Mouse (Mus musculus): ENCODE measurements around the gene Itpr1. TPM values are rescaled to one million over a fixed set of nuclear protein-coding genes. Genes with fewer than 3 reads are reported as not detected.

The Itpr1 gene
- polyA plus RNA-seq, 1 experiment from 2014 or later: 8.3 TPM

DNA sequence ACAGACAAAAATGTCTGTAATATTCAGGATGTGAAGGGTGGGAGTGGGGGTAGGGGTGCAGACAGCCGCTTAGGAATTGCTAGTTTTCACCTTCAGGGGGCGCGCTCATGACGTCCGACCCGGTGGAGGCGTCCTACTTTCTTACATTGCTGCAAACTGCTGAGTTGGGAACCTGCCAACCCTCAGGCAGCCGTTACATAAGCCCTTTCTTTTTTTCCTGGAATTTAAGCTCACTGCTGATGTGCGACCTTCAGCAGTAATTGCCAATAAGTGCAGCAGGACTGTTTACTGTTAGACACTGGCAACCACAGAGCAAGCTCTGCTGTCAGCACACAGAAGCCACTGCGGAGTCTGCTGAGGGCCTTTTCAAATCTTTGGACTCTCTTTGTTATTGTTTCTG, 213.9 kb downstream of the Itpr1 start:
- Histone ChIP-seq H3K4me1 (replicated peaks; ENCODE audit: control insufficient read depth, insufficient read depth, low read length) (0 out of 2 replicates have a peak, but pooled peaks cover 6% of the 10 kb centered on the region), H3K4me2 (no peak overlapping the region; the same call in 1 of the 2 replicates), H3K4me3 (ENCODE audit: low read depth, low read length) (no peak overlapping the region), H3K9me3 (ENCODE audit: control insufficient read depth, low read length) (no peaks in the 10 kb centered on the region), H3K27me3 (replicated peaks; ENCODE audit: control insufficient read depth, insufficient read depth, low read length) (no peaks in the 10 kb centered on the region), H3K36me3 (ENCODE audit: control insufficient read depth, insufficient read depth, low read length) (no peaks in the 10 kb centered on the region), H3K27ac (ENCODE audit: low read depth, low read length) (no peak overlapping the region), H3K9ac (ENCODE audit: low read depth, low read length) (no peak overlapping the region)
- DNase-seq (ENCODE audit: low spot score) (no peak), ATAC-seq (replicated peaks; ENCODE audit: low FRiP score) (peak; percentile 69)
- WGBS: 38% methylated on average over 10 of the region's 10 CpGs

DNA sequence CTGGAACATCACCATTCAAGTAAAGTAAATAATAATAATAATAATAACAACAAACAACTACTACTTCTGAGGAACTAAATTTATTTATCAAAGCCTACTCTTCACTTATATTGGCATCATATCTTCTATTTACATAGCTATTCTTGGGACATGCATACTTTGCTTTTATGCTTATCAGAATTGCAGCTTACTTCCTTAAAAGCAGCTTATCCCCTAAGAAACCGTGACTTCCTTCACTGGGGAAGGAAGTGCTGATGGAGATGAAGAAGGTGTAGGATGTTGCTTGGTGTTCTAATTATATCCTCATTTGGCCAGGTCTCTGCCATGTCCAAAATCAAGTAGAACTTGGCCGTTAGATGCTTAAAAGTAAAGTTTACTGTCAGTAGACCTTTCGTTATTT, 215.5 kb downstream of the Itpr1 start:
- H3K9ac ChIP-seq (ENCODE audit: low read depth, low read length): no peak overlapping the region
- H3K27me3 ChIP-seq (replicated peaks; ENCODE audit: control insufficient read depth, insufficient read depth, low read length): no peaks in the 10 kb centered on the region
- H3K4me1 ChIP-seq (replicated peaks; ENCODE audit: control insufficient read depth, insufficient read depth, low read length): 0 out of 2 replicates have a peak, but pooled peaks cover 6% of the 10 kb centered on the region
- H3K4me2 ChIP-seq: no peak overlapping the region
- no peak overlapping the region for H3K27ac ChIP-seq (ENCODE audit: low read depth, low read length)
- H3K9me3 ChIP-seq (ENCODE audit: control insufficient read depth, low read length): no peaks in the 10 kb centered on the region
- no peaks in the 10 kb centered on the region for H3K36me3 ChIP-seq (ENCODE audit: control insufficient read depth, insufficient read depth, low read length)
- 64% methylated on average over 3 of the region's 3 CpGs for WGBS
- H3K4me3 ChIP-seq (ENCODE audit: low read depth, low read length): no peak overlapping the region
- DNase-seq (ENCODE audit: low spot score): no peak
- ATAC-seq (replicated peaks; ENCODE audit: low FRiP score): no peak

DNA sequence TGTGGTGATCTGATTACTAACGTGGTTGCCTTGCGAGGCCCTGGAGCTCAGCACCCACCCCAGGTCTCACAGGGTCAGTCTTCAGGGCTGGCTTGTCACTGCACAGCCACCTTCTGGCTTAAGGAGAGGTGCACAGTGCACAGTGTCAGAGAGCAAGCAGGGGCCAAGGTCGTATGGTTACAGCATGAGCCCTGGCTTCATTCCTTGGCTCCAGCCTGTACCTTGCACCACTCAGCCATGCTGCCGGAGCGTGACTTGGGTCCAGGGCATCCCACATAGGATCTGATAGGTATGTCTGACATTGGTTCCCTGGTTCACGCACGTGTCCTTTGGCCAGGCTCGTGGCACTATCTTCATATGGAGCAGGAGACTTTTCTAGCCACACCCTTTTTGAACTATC, 217.1 kb downstream of the Itpr1 start:
- Histone ChIP-seq H3K36me3 (ENCODE audit: control insufficient read depth, insufficient read depth, low read length) (no peaks in the 10 kb centered on the region), H3K27me3 (replicated peaks; ENCODE audit: control insufficient read depth, insufficient read depth, low read length) (no peaks in the 10 kb centered on the region), H3K27ac (ENCODE audit: low read depth, low read length) (no peak overlapping the region), H3K4me3 (ENCODE audit: low read depth, low read length) (no peak overlapping the region), H3K9me3 (ENCODE audit: control insufficient read depth, low read length) (no peaks in the 10 kb centered on the region), H3K9ac (ENCODE audit: low read depth, low read length) (no peak overlapping the region), H3K4me2 (no peak overlapping the region), H3K4me1 (replicated peaks; ENCODE audit: control insufficient read depth, insufficient read depth, low read length) (0 out of 2 replicates have a peak, but pooled peaks cover 6% of the 10 kb centered on the region)
- 83% methylated on average over 8 of the region's 8 CpGs for WGBS
- DNase-seq (ENCODE audit: low spot score) (no peak), ATAC-seq (replicated peaks; ENCODE audit: low FRiP score) (no peak)

DNA sequence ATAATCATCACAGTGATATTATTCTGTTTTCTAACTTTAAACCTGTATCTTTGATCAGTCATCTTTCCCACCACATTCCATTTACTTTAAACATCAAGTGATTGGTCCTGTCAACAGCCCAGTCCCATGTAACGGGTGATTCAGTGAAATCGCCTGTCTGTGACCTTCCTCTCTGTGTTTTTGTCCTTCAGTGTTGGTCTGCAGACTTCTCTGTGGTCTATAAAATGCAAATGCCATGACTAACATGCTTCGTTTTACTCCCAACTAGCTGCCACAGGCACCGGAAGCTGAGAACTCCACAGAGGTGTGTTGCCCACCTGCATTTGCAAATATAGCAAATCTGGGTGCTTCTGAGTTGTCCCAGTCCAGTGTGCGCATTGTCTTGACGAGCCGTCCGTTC, 218.3 kb downstream of the Itpr1 start:
- no peak overlapping the region for H3K27ac ChIP-seq (ENCODE audit: low read depth, low read length)
- H3K9ac ChIP-seq (ENCODE audit: low read depth, low read length): no peak overlapping the region
- WGBS: 84% methylated on average over 8 of the region's 8 CpGs
- DNase-seq (ENCODE audit: low spot score) (no peak), ATAC-seq (replicated peaks; ENCODE audit: low FRiP score) (no peak)
- 0 out of 2 replicates have a peak, but pooled peaks cover 6% of the 10 kb centered on the region for H3K4me1 ChIP-seq (replicated peaks; ENCODE audit: control insufficient read depth, insufficient read depth, low read length)
- no peak overlapping the region for H3K4me3 ChIP-seq (ENCODE audit: low read depth, low read length)
- H3K4me2 ChIP-seq: no peak overlapping the region
- no peaks in the 10 kb centered on the region for H3K9me3 ChIP-seq (ENCODE audit: control insufficient read depth, low read length)
- H3K36me3 ChIP-seq (ENCODE audit: control insufficient read depth, insufficient read depth, low read length): no peaks in the 10 kb centered on the region
- H3K27me3 ChIP-seq (replicated peaks; ENCODE audit: control insufficient read depth, insufficient read depth, low read length): no peaks in the 10 kb centered on the region

DNA sequence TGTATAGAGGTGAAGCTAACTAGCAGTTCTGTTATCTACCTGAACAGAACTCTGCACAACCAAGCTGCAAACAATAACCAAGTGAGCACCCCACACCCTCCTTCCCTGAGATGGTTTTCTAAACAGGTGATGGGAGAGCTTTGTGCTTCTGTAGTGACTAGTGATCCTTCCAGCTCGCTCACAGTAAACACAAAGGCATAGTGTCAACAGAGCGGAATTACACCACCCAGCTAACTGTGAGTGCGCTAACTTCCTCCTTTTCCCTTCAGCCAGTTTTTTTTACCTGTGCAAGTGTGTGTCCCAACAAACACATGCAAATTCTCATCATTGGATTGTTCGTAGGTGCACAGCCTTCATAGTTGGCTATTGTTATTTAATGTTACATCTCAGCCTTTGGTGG, 219.9 kb downstream of the Itpr1 start:
- Histone ChIP-seq H3K4me3 (ENCODE audit: low read depth, low read length) (no peak overlapping the region), H3K9me3 (ENCODE audit: control insufficient read depth, low read length) (no peaks in the 10 kb centered on the region), H3K9ac (ENCODE audit: low read depth, low read length) (no peak overlapping the region), H3K4me2 (no peak overlapping the region), H3K27ac (ENCODE audit: low read depth, low read length) (no peak overlapping the region), H3K27me3 (replicated peaks; ENCODE audit: control insufficient read depth, insufficient read depth, low read length) (no peaks in the 10 kb centered on the region), H3K36me3 (ENCODE audit: control insufficient read depth, insufficient read depth, low read length) (no peaks in the 10 kb centered on the region), H3K4me1 (replicated peaks; ENCODE audit: control insufficient read depth, insufficient read depth, low read length) (no peaks in the 10 kb centered on the region; the same call in 1 of the 2 replicates)
- DNase-seq (ENCODE audit: low spot score) (no peak), ATAC-seq (replicated peaks; ENCODE audit: low FRiP score) (no peak)
- 79% methylated on average over 4 of the region's 4 CpGs for WGBS

DNA sequence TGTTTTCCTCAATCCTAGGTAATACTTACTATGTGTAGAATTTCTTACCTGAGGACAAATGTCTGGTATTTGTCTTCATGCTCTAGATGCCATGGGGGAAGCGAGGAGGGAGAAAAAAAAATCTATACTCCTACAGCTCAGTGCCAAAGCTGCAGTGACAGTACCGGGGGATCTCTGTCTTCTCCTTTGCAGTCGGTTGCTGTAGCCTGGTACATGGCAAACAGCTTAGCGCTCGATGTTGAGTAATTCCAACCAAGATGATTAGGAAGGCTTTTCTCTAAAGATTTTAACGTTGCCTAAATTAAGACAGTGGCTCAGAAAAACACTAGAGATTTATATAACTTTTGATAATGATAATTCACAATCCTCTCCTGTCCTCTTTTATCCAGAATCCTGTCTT, 221.9 kb downstream of the Itpr1 start:
- H3K27me3 ChIP-seq (replicated peaks; ENCODE audit: control insufficient read depth, insufficient read depth, low read length): no peaks in the 10 kb centered on the region
- H3K27ac ChIP-seq (ENCODE audit: low read depth, low read length): no peak overlapping the region
- H3K9me3 ChIP-seq (ENCODE audit: control insufficient read depth, low read length): no peaks in the 10 kb centered on the region
- H3K4me2 ChIP-seq: no peak overlapping the region
- ATAC-seq (replicated peaks; ENCODE audit: low FRiP score): no peak
- WGBS: 59% methylated on average over 6 of the region's 6 CpGs
- no peak overlapping the region for H3K4me3 ChIP-seq (ENCODE audit: low read depth, low read length)
- no peak for DNase-seq (ENCODE audit: low spot score)
- H3K9ac ChIP-seq (ENCODE audit: low read depth, low read length): no peak overlapping the region
- H3K4me1 ChIP-seq (replicated peaks; ENCODE audit: control insufficient read depth, insufficient read depth, low read length): no peaks in the 10 kb centered on the region; the same call in 1 of the 2 replicates
- H3K36me3 ChIP-seq (ENCODE audit: control insufficient read depth, insufficient read depth, low read length): no peaks in the 10 kb centered on the region; the same call in 1 of the 2 replicates

DNA sequence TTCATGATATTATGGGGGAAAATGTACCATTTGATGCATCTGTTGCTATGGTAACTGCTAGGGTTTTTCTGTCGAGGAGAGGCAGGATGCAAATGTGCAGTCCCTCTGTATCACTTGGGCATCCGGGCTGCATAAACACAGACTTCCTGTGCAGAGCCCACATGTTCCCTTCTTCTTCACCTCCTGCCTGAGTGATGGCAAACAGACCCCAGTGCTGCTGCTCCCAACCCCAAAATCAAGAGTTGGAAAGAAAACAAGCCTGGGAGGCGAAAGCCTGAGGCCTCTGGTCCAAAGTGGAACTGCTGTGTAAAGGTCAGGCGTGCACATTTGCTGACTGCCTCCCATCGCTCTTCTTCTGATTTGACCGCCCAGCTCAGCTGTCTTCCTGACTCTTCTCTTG, 222.6 kb downstream of the Itpr1 start:
- no peaks in the 10 kb centered on the region; the same call in 1 of the 2 replicates for H3K4me1 ChIP-seq (replicated peaks; ENCODE audit: control insufficient read depth, insufficient read depth, low read length)
- no peaks in the 10 kb centered on the region for H3K9me3 ChIP-seq (ENCODE audit: control insufficient read depth, low read length)
- 41% methylated on average over 6 of the region's 6 CpGs for WGBS
- no peak overlapping the region for H3K4me3 ChIP-seq (ENCODE audit: low read depth, low read length)
- peaks cover 1% of the 10 kb centered on the region; the same call in 1 of the 2 replicates for H3K36me3 ChIP-seq (ENCODE audit: control insufficient read depth, insufficient read depth, low read length)
- DNase-seq (ENCODE audit: low spot score) (no peak), ATAC-seq (replicated peaks; ENCODE audit: low FRiP score) (no peak; the same call in 1 of the 2 replicates)
- 0 out of 2 replicates have a peak overlapping the region, but pooled peaks have one; percentile 46 for H3K27ac ChIP-seq (ENCODE audit: low read depth, low read length)
- no peak overlapping the region for H3K4me2 ChIP-seq
- no peak overlapping the region for H3K9ac ChIP-seq (ENCODE audit: low read depth, low read length)
- H3K27me3 ChIP-seq (replicated peaks; ENCODE audit: control insufficient read depth, insufficient read depth, low read length): no peaks in the 10 kb centered on the region

DNA sequence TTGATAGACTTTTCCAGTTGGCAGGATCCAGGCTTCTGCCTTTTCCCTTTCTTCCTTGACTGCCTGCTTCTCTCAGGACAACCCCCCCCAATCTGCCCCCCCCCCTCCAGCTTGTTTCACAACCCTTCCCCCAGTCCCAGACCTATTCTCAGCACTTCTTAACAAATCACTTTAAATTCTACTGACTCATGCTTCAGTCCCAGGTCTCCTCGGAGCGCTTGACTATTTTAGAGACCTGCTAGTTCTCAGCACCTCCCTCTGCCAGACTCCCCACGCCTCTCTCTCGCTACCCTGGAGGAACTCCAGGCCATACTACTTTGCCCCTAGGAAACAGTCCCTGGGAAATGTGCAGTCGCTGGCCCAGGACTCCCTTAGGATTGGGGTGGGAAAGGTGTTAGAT, 223.7 kb downstream of the Itpr1 start:
- WGBS: 47% methylated on average over 5 of the region's 5 CpGs
- no peak overlapping the region for H3K9ac ChIP-seq (ENCODE audit: low read depth, low read length)
- DNase-seq (ENCODE audit: low spot score) (no peak), ATAC-seq (replicated peaks; ENCODE audit: low FRiP score) (0 out of 2 replicates have a peak, but pooled peaks have one; percentile 36)
- no peaks in the 10 kb centered on the region for H3K27me3 ChIP-seq (replicated peaks; ENCODE audit: control insufficient read depth, insufficient read depth, low read length)
- no peak overlapping the region for H3K27ac ChIP-seq (ENCODE audit: low read depth, low read length)
- H3K9me3 ChIP-seq (ENCODE audit: control insufficient read depth, low read length): 0 out of 2 replicates have a peak, but pooled peaks cover 2% of the 10 kb centered on the region
- no peaks in the 10 kb centered on the region; the same call in 1 of the 2 replicates for H3K4me1 ChIP-seq (replicated peaks; ENCODE audit: control insufficient read depth, insufficient read depth, low read length)
- peaks cover 9% of the 10 kb centered on the region; the same call in 1 of the 2 replicates for H3K36me3 ChIP-seq (ENCODE audit: control insufficient read depth, insufficient read depth, low read length)
- no peak overlapping the region for H3K4me2 ChIP-seq
- no peak overlapping the region for H3K4me3 ChIP-seq (ENCODE audit: low read depth, low read length)

DNA sequence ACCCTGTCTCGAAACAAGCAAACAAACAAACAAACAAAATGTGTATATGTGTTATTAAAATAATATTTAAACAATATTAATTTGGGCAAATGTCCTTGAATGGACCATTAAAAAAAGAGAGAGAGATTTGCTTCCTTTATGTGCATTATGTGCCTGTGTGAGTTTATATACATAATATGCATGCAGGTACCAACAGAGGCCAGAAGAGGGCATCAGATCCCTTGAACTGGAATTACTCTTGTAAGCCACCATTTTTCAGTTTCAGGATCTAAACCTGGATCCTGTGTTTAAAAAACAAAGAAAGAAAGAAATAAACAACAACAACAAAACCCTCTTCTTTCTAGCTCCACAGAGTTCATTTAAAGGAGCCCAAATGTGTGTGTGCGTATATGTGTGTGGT, 228.4 kb downstream of the Itpr1 start:
- 95% methylated on average over 2 of the region's 2 CpGs for WGBS
- Histone ChIP-seq H3K9ac (ENCODE audit: low read depth, low read length) (no peak overlapping the region), H3K9me3 (ENCODE audit: control insufficient read depth, low read length) (0 out of 2 replicates have a peak, but pooled peaks cover 2% of the 10 kb centered on the region), H3K4me2 (no peak overlapping the region), H3K27ac (ENCODE audit: low read depth, low read length) (no peak overlapping the region), H3K4me1 (replicated peaks; ENCODE audit: control insufficient read depth, insufficient read depth, low read length) (no peaks in the 10 kb centered on the region; the same call in 1 of the 2 replicates), H3K27me3 (replicated peaks; ENCODE audit: control insufficient read depth, insufficient read depth, low read length) (no peaks in the 10 kb centered on the region), H3K4me3 (ENCODE audit: low read depth, low read length) (no peak overlapping the region), H3K36me3 (ENCODE audit: control insufficient read depth, insufficient read depth, low read length) (peaks cover 9% of the 10 kb centered on the region; the same call in 1 of the 2 replicates)
- ATAC-seq (replicated peaks; ENCODE audit: low FRiP score) (no peak), DNase-seq (ENCODE audit: low spot score) (no peak)

Data from liver, embryonic 11.5 days (tissue).